Mouse (Mus musculus) lung, adult 2 months (tissue): ENCODE measurements at regions not wholly inside any gene's neighbourhood (a gene's known extent, or its start where the extent isn't known, plus 50 kb on each side); places are given as distances from the start of the nearest gene placed in this dataset.

Source experiments
- CTCF ChIP-seq: fragments of 200-500 bp; IDR thresholded peaks from 2 replicates; pipeline ENCODE4 v1.5.1; 2011; ENCODE audit warnings: mild to moderate bottlenecking, low read length, control low read depth; ENCODE audit not compliant: insufficient read depth
- POLR2A ChIP-seq: fragments of 200-500 bp; IDR thresholded peaks from 2 replicates; pipeline ENCODE4 v1.6.1; 2011; ENCODE audit warnings: low read depth, mild to moderate bottlenecking, control low read depth, low read length, borderline replicate concordance; ENCODE audit errors: extremely low read depth

DNA sequence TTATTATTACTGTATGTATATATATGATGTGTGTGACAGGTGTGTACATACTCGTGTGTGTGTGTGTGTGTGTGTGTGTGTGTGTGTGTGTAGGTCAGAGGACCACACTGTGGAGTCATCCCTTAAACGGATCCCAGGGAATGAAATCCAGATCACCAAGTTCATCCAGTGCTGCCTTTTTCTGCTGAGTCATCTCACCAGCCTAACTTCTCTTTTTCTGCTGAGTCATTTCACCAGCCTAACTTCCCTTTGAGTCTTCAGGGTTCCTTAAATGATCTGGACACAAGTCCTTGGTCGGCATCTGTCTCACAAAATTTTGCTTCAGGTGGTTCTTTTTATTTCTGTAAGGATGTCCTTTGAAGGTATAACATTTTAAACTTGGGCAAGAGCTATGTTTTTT, 302.2 kb downstream of the 1810013L24Rik start:
- no peak for TF ChIP-seq CTCF
- TF ChIP-seq POLR2A, result no peak
